Mouse (Mus musculus) liver, embryonic 14.5 days (tissue): ENCODE data around the gene Gas7. TPM values are rescaled to one million over a fixed set of nuclear protein-coding genes. Genes with fewer than 3 reads are reported as not detected.

ENCODE experiments used
- ATAC-seq: fragments of 200-750 bp; cut with Nextera tagmentation; 2 replicates; pipeline ENCODE4 v1.8.0; 2017; ENCODE audit warnings: moderate number of reproducible peaks, mild to moderate bottlenecking, moderate library complexity; ENCODE audit not compliant: insufficient read depth
- DNase-seq, 3 experiments: peaks; one replicate each; pipeline ENCODE4 v3.0.0-alpha.2; 2012 to 2013; ENCODE audit warnings: low read depth in 3 of 3, low spot score in 3 of 3
- H3K27ac ChIP-seq: fragments of 300-500 bp; sonication (generic); 2 replicates; pipeline ENCODE4 v1.5.1; 2014; ENCODE audit warnings: moderate library complexity, mild to moderate bottlenecking, control low read depth, inconsistent platforms
- H3K27me3 ChIP-seq: fragments of 300-500 bp; sonication (generic); 2 replicates; pipeline ENCODE4 v1.6.1; 2014; ENCODE audit warnings: mild to moderate bottlenecking, low read length, moderate library complexity; ENCODE audit not compliant: control insufficient read depth, insufficient read depth
- H3K36me3 ChIP-seq: fragments of 300-500 bp; sonication (generic); replicated peaks from 2 replicates; pipeline ENCODE4 v1.6.1; 2014; ENCODE audit warnings: low read depth; ENCODE audit not compliant: control insufficient read depth, insufficient read depth
- H3K4me1 ChIP-seq, 2 experiments: fragments of 200-500 bp in 1 of 2; fragments of 300-500 bp in 1 of 2; sonication (generic) in 1 of 2; replicated peaks; 2 replicates each; pipeline ENCODE4 v1.6.1; 2012 to 2014; ENCODE audit warnings: antibody characterized with exemption in 1 of 2, inconsistent platforms in 1 of 2, low read length in 1 of 2; ENCODE audit not compliant: control insufficient read depth in 2 of 2, insufficient read depth in 2 of 2
- H3K4me2 ChIP-seq: fragments of 300-500 bp; sonication (generic); 2 replicates; pipeline ENCODE4 v1.6.1; 2014; ENCODE audit warnings: low read depth, mild to moderate bottlenecking, control low read depth, moderate library complexity
- H3K4me3 ChIP-seq, 2 experiments: fragments of 200-500 bp in 1 of 2; fragments of 300-500 bp in 1 of 2; sonication (generic) in 1 of 2; 2 replicates each; pipeline ENCODE4 v1.5.1; 2012 to 2014; ENCODE audit warnings: low read depth in 2 of 2, low read length in 2 of 2, mild to moderate bottlenecking in 2 of 2, control low read depth in 1 of 2, inconsistent platforms in 1 of 2, moderate library complexity in 1 of 2; ENCODE audit not compliant: insufficient read depth in 1 of 2
- H3K9ac ChIP-seq: fragments of 300-500 bp; sonication (generic); replicated peaks from 2 replicates; pipeline ENCODE4 v1.6.1; 2014; ENCODE audit warnings: mild to moderate bottlenecking, control low read depth, moderate library complexity
- H3K9me3 ChIP-seq: fragments of 300-500 bp; sonication (generic); 2 replicates; pipeline ENCODE4 v1.6.1; 2016; ENCODE audit warnings: low read length, mixed read lengths; ENCODE audit not compliant: control insufficient read depth
- CTCF ChIP-seq: IDR thresholded peaks from 2 replicates; pipeline ENCODE4 v1.5.1; 2016; ENCODE audit warnings: antibody characterized with exemption, low read depth, control low read depth
- EP300 ChIP-seq: IDR thresholded peaks from 2 replicates; pipeline ENCODE4 v1.6.1; 2016; ENCODE audit warnings: antibody characterized with exemption, low read depth
- WGBS: fragments of 180-500 bp; shearing (Covaris S2); extraction: QIAGEN DNeasy Blood & Tissue Kit; methylation state at CpG from one replicate; pipeline ENCODE4 v1.1.7; 2014; ENCODE audit not compliant: insufficient replicate concordance; 5-methylcytosine and 5-hydroxymethylcytosine counted together
- polyA plus RNA-seq, 2 experiments: library from polyadenylated mRNA; depleted of rRNA in 1 of 2; stranded (reverse) in 1 of 2; unstranded in 1 of 2; fragments of >200 nt; fragmentation: Nextera tagmentation in 1 of 2; extraction: Ambion mirVana in 1 of 2; gene quantifications; 2 replicates each; pipeline versions ENCODE4 v1.2.1 to v1.2.3; 2012 to 2014

Gas7 gene
- polyA plus RNA-seq, 2 experiments: 0.49 to 1.1 TPM

DNA sequence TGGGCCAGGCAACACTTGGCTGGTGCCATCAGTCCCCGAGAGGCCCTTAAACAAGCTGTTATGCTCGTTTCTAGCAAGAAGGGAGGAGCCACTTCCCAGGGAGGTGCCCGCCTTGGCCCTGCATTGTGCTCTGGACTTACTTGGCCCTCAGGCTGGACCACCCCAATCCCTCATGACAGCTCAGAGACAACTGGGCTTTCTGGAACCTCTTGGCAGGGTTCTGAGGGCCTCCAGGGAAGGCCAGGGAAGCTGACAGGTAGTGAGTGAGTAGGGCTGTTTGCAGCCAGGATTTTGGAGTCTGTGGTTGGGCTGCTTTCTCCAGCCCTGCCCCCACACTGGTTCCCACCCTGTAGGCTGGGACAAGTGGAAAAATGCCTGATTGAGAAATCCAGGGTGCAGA, 68.6 kb downstream of the Gas7 start:
- TF ChIP-seq CTCF: no peak
- TF ChIP-seq EP300: no peak
- Histone ChIP-seq H3K4me3 (no peak overlapping the region), H3K4me1 (peaks cover 0 to 26% of the 10 kb centered on the region in 2 experiments; a peak in 2 of 4 replicates), H3K27me3 (no peaks in the 10 kb centered on the region), H3K27ac (no peak overlapping the region), H3K9ac (no peak overlapping the region), H3K36me3 (no peaks in the 10 kb centered on the region), H3K4me2 (no peak overlapping the region), H3K9me3 (no peaks in the 10 kb centered on the region)
- ATAC-seq (no peak), DNase-seq (no peak)
- 30% methylated on average over 3 of the region's 3 CpGs for WGBS

DNA sequence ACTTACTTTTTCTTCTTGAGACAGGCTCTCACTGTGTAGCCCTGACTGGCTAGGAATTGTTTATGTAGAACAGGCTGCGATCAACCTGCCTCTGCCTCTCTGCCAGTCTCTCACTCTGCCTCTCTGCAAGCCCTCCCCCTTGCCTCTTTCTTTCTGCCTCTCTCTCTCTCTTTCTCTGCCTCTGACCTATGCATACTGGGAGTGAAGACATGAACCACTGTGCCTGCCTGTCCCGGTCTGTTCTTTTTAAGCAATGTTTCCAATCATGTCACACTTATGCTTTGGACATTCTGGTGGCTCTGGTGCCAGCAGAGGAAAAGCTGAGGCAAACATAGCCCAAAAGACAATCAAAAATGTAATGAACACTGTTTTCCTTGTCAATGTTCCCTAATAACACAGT, 69.5 kb downstream of the Gas7 start:
- H3K9me3 ChIP-seq: no peaks in the 10 kb centered on the region
- no peak overlapping the region for H3K9ac ChIP-seq
- 52% methylated on average over 2 of the region's 2 CpGs for WGBS
- H3K27me3 ChIP-seq: no peaks in the 10 kb centered on the region
- peaks cover 0 to 26% of the 10 kb centered on the region in 2 experiments; a peak in 2 of 4 replicates for H3K4me1 ChIP-seq
- DNase-seq: no peak
- no peak overlapping the region for H3K4me2 ChIP-seq
- TF ChIP-seq EP300 (no peak), CTCF (no peak)
- ATAC-seq: no peak
- no peak overlapping the region for H3K27ac ChIP-seq
- H3K4me3 ChIP-seq: no peak overlapping the region
- no peaks in the 10 kb centered on the region for H3K36me3 ChIP-seq

DNA sequence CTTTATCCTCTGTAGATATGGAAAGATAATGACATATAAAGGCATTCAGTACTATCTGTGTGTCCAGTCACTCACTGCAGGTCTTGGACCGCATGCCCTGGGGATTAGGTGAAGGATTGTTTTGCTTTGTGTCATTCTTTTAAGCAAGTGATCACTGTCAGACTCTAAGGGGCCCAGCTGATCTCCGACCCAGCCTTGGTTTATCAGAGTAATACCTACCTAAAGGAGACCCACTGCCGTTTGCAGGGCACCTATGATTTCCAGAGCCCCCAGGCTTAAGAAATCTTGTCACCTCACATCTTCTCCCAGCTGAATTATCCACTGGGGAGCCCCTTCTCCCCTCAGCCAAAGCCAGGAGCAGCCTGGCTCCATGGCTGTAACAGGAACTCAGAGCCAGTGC, 70.6 kb downstream of the Gas7 start:
- Histone ChIP-seq H3K4me1 (peaks cover 0 to 31% of the 10 kb centered on the region in 2 experiments; a peak in 2 of 4 replicates), H3K9ac (no peak overlapping the region), H3K4me3 (no peak overlapping the region), H3K36me3 (no peaks in the 10 kb centered on the region), H3K27me3 (no peaks in the 10 kb centered on the region), H3K9me3 (no peaks in the 10 kb centered on the region), H3K27ac (no peak overlapping the region), H3K4me2 (no peak overlapping the region)
- TF ChIP-seq EP300 (no peak), CTCF (no peak)
- ATAC-seq (no peak), DNase-seq (no peak)
- 63% methylated on average over 3 of the region's 3 CpGs for WGBS

DNA sequence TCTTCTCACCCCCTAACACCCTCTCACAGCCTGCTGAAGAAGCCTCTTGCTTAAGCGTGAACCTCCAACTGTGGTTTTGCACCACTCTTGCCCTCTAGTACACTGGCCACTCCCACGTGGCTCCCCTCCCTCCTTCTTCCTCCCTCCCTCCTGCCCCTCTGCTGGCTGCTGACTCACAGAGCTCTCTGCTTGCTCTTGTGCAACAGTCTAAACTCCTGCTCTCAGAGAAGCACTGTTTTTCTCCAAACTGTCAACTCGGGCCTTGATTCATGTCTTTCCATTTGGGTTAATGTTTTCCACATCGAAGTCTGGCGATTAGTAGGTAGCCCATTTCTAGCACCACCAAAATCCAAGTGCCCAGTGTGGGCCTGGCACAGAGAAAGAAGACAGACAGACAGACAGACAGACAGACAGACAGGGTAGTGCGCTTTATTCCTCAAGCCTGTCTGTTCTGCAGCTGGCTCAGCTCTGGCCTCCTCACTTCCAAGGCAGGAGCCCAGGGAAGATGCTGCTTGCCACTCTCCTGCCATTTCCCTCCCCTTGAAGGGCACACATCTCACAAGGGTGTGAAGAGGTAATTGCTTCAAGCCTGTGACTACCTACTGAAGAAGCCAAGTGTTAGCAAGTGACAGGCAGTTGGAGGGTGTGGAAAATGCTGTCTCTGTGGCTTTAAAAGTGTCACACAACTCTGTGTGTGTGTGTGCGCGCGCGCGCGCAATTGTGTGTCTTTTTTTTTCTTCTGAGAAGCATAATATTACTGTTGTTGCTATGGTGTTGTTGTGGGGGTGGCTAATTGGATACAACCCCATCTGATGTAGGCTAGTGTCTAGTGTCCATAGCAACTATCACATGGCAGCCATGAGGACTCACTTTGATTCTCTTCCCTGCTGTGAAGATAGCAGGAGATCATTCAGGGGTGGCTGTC, 71.6 kb downstream of the Gas7 start:
- TF ChIP-seq EP300 (no peak), CTCF (no peak)
- H3K27me3 ChIP-seq: no peaks in the 10 kb centered on the region

DNA sequence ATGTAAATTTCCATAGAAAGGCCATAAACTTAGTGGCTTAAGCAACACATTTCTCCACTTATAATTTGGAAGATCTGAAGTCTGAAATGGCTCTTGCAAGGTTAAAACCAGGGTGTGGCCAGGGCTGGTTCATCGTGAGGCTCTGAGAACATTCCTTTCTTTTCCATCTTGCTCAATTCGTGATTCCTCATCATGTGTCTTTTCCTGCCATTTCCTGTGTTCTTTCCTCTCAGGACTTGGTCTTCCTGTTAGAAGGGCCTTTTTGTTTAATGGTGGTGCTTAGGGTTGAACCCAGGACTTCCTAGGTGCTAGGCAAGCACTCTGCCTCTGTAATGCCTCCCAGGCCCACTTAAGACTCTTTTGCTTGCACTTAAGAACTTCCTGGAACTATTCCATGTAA, 76.0 kb downstream of the Gas7 start:
- Histone ChIP-seq H3K27me3 (no peaks in the 10 kb centered on the region), H3K4me1 (peaks cover 0 to 19% of the 10 kb centered on the region in 2 experiments; a peak in 2 of 4 replicates), H3K4me3 (no peak overlapping the region), H3K9ac (no peak overlapping the region), H3K27ac (no peak overlapping the region), H3K4me2 (no peak overlapping the region), H3K9me3 (no peaks in the 10 kb centered on the region), H3K36me3 (no peaks in the 10 kb centered on the region)
- DNase-seq: no peak
- no peak for ATAC-seq
- WGBS: 61% methylated on average over 2 of the region's 2 CpGs
- no peak for TF ChIP-seq EP300
- TF ChIP-seq CTCF: no peak

More for the DNA sequence above, 71.6 kb downstream of the Gas7 start:
- H3K27ac ChIP-seq: peak overlapping the region; percentile 41; the same call in 1 of the 2 replicates
- ATAC-seq (peak; percentile 66; the same call in 1 of the 2 replicates), DNase-seq (peak; percentile 30 to 41 (median 33))
- no peak overlapping the region for H3K9ac ChIP-seq
- peaks cover 0 to 31% of the 10 kb centered on the region in 2 experiments; a peak in 2 of 4 replicates for H3K4me1 ChIP-seq
- no peaks in the 10 kb centered on the region for H3K36me3 ChIP-seq
- no peak overlapping the region for H3K4me2 ChIP-seq
- H3K9me3 ChIP-seq: no peaks in the 10 kb centered on the region
- H3K4me3 ChIP-seq: no peak overlapping the region
- WGBS: 44% methylated on average over 12 of the region's 12 CpGs
